8 mouse cellular contexts compared by ENCODE assay signal in genomic region chr7:46396231-46396927, GRCm38 (mm10). TPM values are rescaled to one million over a fixed set of nuclear protein-coding genes. Genes with fewer than 3 reads are reported as not detected.
DNase-seq lines count a peak whose midpoint lies in the region; ATAC-seq lines count a peak whose summit lies in the region.

Gene Kcnc1 (plus strand): TSS chr7:46396497.

- intact Hi-C loops in gastrocnemius, postnatal 14 days (cut with DNase I; ENCODE audit: low total_unique reads), result no loop called here
- intact Hi-C loops in left cerebral cortex, postnatal 14 days (cut with DNase I), result no loop called here

- DNase-seq in gastrocnemius, postnatal 14 days, result peak; percentile 82
- peak in 1 of 2 experiments; percentile 78 for DNase-seq in left cerebral cortex, postnatal 14 days (ENCODE audit: low spot score in 2 of 2)
- DNase-seq in right cerebral cortex, postnatal 4 days, result peak; percentile 78
- peak; percentile 68 to 85 for DNase-seq in urinary bladder, postnatal 4 days (ENCODE audit: low spot score in 2 of 2)

- peak; percentile 19 for ATAC-seq in activated CD4-positive, CD25-positive, alpha-beta regulatory T cell, adult 4 months
- ATAC-seq in common myeloid progenitor, adult 5-6 weeks (replicated peaks; ENCODE audit: low read depth, poor library complexity, severe bottlenecking), result peak; percentile 64
- ATAC-seq in inflammation-experienced regulatory T-cells, adult 6 months, result peak; percentile 26
- ATAC-seq in megakaryocyte-erythroid progenitor cell, adult 5-6 weeks (replicated peaks; ENCODE audit: low FRiP score, low TSS enrichment, poor library complexity, severe bottlenecking), result peak; percentile 77

RNA-seq across cellular contexts. Expression of gene Kcnc1, which starts in this region (rescaled TPM):
- not detected for polyA plus RNA-seq in activated CD4-positive, CD25-positive, alpha-beta regulatory T cell, adult 4 months (2017; shearing (Covaris generic))
- 1.1 and 1.2 TPM in 2 replicates for total RNA-seq in common myeloid progenitor, adult 5-6 weeks (2017)
- total RNA-seq in gastrocnemius, postnatal 14 days (2021), result 10 to 100 TPM; 34.8 to 35.1 TPM
- under 1 TPM in 1 of 3 experiments, not detected in 2; 0.16 TPM for polyA plus RNA-seq in inflammation-experienced regulatory T-cells, adult 6 months (2017; shearing (Covaris generic))
- total RNA-seq in left cerebral cortex, postnatal 14 days (2021), result 10 to 100 TPM; 85.9 to 88.0 TPM
- 1.1 and 10.7 TPM in 2 replicates for total RNA-seq in megakaryocyte-erythroid progenitor cell, adult 5-6 weeks (2014; fragmentation: Nextera tagmentation)
- 0.19 and 0.84 TPM in 2 replicates for total RNA-seq in megakaryocyte-erythroid progenitor cell, adult 5-6 weeks (2017)

Comparison
In these comparisons a context has a peak if more than half of its experiments do, and no peak if none do; other contexts are left out.
1. Peak in ATAC-seq in activated CD4-positive, CD25-positive, alpha-beta regulatory T cell, adult 4 months; RNA of the gene not detected or under 1 TPM.
2. Peak in ATAC-seq in inflammation-experienced regulatory T-cells, adult 6 months; RNA of the gene not detected or under 1 TPM.
3. ATAC-seq: peak in every context shown above with its lines; median percentile 77 in megakaryocyte-erythroid progenitor cell, adult 5-6 weeks; 64 in common myeloid progenitor, adult 5-6 weeks; 26 in inflammation-experienced regulatory T-cells, adult 6 months; 19 in activated CD4-positive, CD25-positive, alpha-beta regulatory T cell, adult 4 months.